Mouse (Mus musculus) thymus, postnatal 10 days (tissue): ENCODE measurements around the gene Gys1.
"Not testable (repeated sequence)": the region's sequence is repeated elsewhere in the genome, so short reads cannot be mapped to it uniquely, and the experiment has no call there.

Experiments used
- DNase-seq, 2 experiments: peaks; one replicate each; pipeline ENCODE4 v3.0.0; 2021; ENCODE audit warnings: low spot score in 2 of 2

Gys1 gene

GRCm38 (mm10) chr7:45480310-45480709 is 45.7 kb downstream of the Gys1 start:
- DNase-seq, result not testable (repeated sequence)

GRCm38 (mm10) chr7:45481374-45481927 is 46.8 kb downstream of the Gys1 start, which contains the start of gene Tulp2:
Gene Tulp2, plus strand, starts transcription at chr7:45481877.
- peak; percentile 60 to 71 for DNase-seq

- DNase-seq, result no peak
These were observed 47.5 kb downstream of the Gys1 start for GRCm38 (mm10) chr7:45482166-45482565.

DNA sequence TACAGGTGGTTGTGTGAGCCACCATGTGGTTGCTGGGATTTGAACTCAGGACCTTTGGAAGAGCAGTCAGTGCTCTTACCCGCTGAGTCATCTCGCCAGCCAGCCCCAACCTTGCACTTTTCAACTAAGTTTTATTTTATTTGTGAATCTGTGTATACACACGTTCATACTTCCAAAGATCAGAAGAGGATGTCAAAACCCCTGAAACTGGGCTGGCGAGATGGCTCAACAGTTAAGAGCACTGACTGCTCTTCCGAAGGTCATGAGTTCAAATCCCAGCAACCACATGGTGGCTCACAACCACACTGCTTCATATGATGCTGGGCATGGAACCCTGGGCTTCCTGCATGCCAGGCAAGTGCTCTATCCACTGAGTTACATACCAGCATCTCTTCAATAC is 50.3 kb downstream of the Gys1 start:
- not testable (repeated sequence) for DNase-seq

DNA sequence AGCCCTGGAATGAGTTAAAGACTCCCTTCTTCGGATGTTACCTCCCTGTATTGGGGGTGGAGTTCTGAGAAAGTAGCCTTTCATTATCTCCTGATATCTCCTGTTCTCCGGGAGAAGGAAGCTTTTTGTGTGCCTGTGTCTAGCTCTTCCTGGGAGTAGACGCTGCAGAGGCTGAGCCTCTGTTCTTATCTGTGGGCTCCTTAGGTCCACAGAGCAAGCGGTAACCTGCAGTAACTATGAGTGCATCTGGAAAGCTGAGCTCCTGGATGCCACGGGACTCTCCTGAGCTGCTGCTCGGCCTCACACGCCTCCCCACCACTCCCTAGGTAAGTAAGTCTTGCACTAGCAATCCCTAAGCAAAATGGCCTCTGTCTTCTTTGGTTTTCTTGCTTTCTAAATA is 51.5 kb downstream of the Gys1 start:
- DNase-seq, result no peak

DNA sequence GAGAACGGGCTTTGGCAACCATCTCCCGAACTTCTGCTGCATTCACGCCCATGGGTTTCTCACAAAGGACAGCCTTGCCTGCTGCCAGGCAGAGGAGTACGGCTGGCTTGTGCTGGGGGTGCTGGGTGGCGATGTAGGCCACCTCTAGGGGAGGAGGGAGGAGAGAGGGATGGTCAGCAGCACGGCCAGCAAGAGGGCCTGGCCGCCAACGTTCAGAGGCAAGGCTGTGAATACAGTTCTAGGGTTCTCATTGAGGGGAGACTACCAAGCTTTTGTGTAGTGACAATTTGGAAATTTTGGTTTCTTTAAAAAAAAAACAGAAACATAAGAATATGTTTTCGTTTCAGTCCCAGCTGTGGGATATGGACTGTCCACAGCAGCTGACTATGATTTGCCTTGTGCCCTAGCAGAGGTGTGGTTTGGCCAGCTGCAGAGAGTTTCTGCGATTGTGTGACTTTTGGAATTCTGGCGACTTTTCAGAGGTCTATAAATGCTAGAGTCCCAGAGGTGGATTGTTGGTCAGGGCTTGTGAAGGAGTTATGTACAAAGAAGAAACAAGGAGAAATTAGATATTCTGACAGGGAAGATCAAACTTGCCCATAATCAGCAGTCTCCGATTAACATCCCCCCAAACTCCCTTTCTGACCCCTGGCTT is 52.2 kb downstream of the Gys1 start, which contains the start of gene Gm45808:
Gene Gm45808 (minus strand): TSS at position 51 of the 655 bp plus-strand sequence.
- no peak for DNase-seq

DNA sequence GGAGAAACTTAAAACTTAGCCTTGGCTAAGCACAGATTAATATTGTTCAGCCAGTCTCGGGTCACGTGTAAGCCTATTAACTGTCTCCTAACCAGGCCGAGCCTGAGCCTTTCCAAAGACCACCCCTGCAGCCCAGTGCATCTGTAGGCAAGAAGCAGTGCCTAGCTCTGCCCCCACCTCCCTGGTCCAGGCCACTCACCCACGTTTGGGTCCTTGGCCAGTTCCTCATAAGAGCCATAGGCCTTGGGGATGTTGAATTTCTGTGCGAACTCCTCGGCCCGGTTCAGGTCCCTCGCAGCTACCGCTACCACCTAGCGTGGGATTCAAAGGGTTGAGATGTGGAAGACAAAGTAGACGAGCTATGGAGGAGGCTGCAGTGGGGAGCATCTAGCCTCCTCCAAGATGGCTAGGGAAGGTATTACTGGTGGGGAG is 53.2 kb downstream of the Gys1 start:
- no peak for DNase-seq

DNA sequence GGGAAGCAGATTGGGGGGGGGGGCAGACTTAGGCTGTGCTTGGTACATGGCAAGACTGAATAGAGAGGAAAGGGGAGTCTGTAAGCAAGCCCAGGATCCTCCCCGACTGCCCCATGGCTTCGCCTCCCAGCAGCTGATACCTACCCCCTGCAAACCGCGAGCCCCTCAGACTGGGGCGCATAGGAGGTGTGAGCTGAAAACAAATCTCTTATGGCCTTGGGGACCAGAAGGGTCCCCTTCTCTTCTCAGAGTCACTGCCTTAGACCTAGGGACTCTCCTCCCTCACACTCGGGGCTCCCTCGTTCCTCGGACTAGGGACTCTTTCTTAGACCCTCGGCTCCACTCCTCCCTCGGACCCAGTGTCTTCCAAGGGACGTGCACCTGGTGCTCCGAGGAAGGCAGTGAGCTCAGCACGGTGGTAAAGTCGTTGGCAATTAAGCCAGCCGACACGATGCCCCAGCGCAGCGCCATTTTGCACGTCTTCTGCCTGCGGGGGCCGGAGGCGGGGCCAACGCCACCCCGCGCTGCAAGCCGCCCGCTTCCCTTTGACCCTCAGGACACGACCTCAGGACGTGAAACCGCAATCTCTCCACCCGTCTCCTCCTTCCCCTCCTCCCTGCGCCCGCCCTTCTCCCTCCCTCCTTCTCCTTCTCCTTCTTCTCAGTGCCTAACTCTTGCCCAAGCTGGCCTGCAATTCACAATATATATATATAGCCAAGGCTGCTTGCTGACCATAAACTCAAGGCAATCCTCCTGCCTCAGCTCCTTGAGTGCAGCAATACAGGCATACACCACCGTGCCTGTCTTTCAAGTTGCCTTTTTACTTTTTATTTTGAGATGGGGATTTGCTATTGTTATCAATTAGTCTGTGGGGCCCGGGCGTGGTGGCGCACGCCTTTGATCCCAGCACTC is 53.9 kb downstream of the Gys1 start, which contains the start of gene Dhdh:
Gene Dhdh (minus strand): TSS at position 513 of the 912 bp plus-strand sequence.
- peak in 1 of 2 experiments; percentile 23 for DNase-seq

GRCm38 (mm10) chr7:45489578-45489977 is 54.9 kb downstream of the Gys1 start:
- no peak for DNase-seq

DNA sequence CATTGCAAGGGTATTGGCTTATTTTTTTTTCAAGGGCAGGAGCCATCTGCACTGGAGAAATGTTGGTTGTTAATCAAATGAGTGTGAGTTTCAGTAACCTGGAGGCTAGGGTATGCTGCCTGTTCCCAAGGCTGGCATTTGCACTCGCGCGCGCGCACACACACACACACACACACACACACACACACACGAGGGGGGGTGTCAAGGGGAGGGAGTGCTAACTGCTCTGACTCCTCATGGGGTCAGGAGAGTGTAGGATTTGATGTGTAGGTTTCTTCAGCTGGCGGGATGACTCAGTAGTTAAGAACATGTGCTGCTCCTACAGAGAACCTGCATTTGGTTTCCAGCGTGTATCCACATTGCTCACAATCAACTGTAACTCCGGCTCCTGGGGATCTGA is 56.2 kb downstream of the Gys1 start:
- no peak for DNase-seq

DNA sequence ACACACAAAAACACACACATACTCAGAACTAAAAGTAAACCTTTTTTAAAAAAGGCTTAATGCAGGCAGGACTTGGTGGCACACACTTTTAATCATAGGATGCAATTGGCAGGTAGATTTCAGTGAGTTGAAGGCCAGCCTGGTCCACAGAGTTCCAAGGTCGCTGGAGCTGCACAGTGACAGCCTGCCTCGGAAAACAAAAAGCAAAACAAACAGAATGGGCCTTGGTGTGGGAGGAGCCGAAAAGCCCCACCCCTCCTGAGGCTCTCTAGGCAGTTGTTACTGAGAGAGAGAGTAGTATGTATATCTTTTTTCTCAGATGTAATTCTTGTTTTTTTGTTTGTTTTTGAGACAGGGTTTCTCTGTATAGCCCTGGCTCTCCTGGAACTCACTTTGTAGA is 56.6 kb downstream of the Gys1 start:
- no peak for DNase-seq

DNA sequence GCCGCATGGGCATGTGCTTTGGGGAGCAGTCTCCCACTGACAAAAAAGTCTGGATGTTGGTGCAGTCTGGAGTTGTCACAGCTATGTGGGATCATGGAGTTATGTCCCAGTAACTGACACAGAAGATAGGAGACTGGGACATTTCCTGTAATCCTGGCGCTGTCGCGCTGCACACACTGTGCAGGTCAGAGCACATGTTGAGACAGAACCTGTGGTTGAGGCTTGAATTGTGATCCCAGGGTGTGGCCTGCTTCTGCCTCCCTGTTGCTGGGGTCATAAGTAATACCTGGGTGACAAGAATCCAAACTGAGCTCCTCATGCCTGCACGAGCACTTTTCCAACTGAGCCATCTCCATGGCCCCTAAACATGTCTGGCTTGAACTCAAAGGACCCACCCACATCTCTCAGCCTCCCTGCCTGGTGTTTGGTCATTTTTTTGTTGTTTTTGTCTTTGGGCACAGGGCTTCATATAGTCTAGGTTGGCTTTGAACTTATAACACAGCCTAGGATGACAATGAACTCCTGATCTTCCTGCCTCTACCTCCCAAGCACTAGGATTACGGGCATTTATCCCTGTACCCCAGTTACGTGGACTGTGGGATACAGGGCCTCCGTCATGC is 57.7 kb downstream of the Gys1 start:
- DNase-seq, result no peak

- no peak for DNase-seq
These were observed 58.3 kb downstream of the Gys1 start for GRCm38 (mm10) chr7:45492951-45493350.

GRCm38 (mm10) chr7:45494548-45494947 is 59.9 kb downstream of the Gys1 start:
- DNase-seq, result no peak

DNA sequence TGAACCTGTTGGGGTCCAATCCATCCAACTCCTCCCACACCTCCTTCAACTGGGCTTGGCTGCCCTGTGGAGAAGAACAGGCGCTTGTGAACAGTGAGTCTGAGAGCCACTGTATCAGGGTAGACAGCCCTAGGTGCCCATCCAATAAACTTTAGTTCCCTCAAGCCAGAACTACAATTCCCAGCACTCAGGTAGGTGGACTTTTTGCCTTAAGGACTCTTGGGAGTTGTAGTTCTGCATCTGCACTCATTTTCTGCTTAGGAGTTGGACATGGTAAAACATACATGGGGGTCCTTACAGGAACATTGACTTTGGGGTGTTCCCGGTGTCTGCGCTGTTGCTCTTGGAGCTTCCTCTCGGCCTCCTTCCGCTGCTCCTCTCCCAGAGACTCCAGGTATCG is 63.8 kb downstream of the Gys1 start:
- no peak for DNase-seq
